Mouse (Mus musculus) liver, postnatal 0 days (tissue): ENCODE measurements around the gene Dctn1.

Source experiments
- CTCF ChIP-seq: sonication (generic); IDR thresholded peaks from 2 replicates; pipeline ENCODE4 v1.5.1; 2016; ENCODE audit warnings: antibody characterized with exemption, low read depth
- EP300 ChIP-seq: IDR thresholded peaks from 2 replicates; pipeline ENCODE4 v1.6.1; 2016; ENCODE audit warnings: antibody characterized with exemption, low read depth, mild to moderate bottlenecking

GRCm38 (mm10) chr6:83162701-83163100, 3.0 kb upstream of the Dctn1 start:
- TF ChIP-seq CTCF, result peak; percentile 83
- no peak for TF ChIP-seq EP300
